Mouse (Mus musculus) liver, postnatal 0 days (tissue): ENCODE measurements around the gene Sh3gl1. TPM values are rescaled to one million over a fixed set of nuclear protein-coding genes. Genes with fewer than 3 reads are reported as not detected.

Experiments
- ATAC-seq: fragments of 200-750 bp; cut with Nextera tagmentation; 2 replicates; pipeline ENCODE4 v1.8.0; 2017; ENCODE audit warnings: mild to moderate bottlenecking, moderate library complexity
- DNase-seq: peaks from one replicate; pipeline ENCODE4 v3.0.0-alpha.2; 2016
- H3K27ac ChIP-seq: fragments of 300-500 bp; sonication (generic); 2 replicates; pipeline ENCODE4 v1.5.1; 2014; ENCODE audit warnings: antibody characterized with exemption, moderate library complexity, mild to moderate bottlenecking, low read depth
- H3K27me3 ChIP-seq: fragments of 300-500 bp; sonication (generic); 2 replicates; pipeline ENCODE4 v1.6.1; 2014; ENCODE audit warnings: low read length, control low read depth, mixed read lengths; ENCODE audit not compliant: insufficient read depth
- H3K36me3 ChIP-seq: fragments of 300-500 bp; sonication (generic); replicated peaks from 2 replicates; pipeline ENCODE4 v1.6.1; 2014; ENCODE audit warnings: mild to moderate bottlenecking, control low read depth, low read length, moderate library complexity, mixed read lengths; ENCODE audit not compliant: insufficient read depth
- H3K4me1 ChIP-seq: fragments of 300-500 bp; sonication (generic); 2 replicates; pipeline ENCODE4 v1.6.1; 2014; ENCODE audit warnings: antibody characterized with exemption, mild to moderate bottlenecking, control low read depth; ENCODE audit not compliant: insufficient read depth
- H3K4me2 ChIP-seq: fragments of 300-500 bp; sonication (generic); 2 replicates; pipeline ENCODE4 v1.6.1; 2014; ENCODE audit warnings: low read depth, mild to moderate bottlenecking, low read length, moderate library complexity, mixed read lengths
- H3K4me3 ChIP-seq: fragments of 300-500 bp; sonication (generic); 2 replicates; pipeline ENCODE4 v1.5.1; 2014; ENCODE audit warnings: low read depth, low read length
- H3K9ac ChIP-seq: fragments of 300-500 bp; sonication (generic); replicated peaks from 2 replicates; pipeline ENCODE4 v1.6.1; 2014; ENCODE audit warnings: mild to moderate bottlenecking, moderate library complexity
- H3K9me3 ChIP-seq: fragments of 300-500 bp; sonication (generic); 2 replicates; pipeline ENCODE4 v1.6.1; 2016; ENCODE audit warnings: mild to moderate bottlenecking, control low read depth, low read length, mixed read lengths
- CTCF ChIP-seq: sonication (generic); IDR thresholded peaks from 2 replicates; pipeline ENCODE4 v1.5.1; 2016; ENCODE audit warnings: antibody characterized with exemption, low read depth
- EP300 ChIP-seq: IDR thresholded peaks from 2 replicates; pipeline ENCODE4 v1.6.1; 2016; ENCODE audit warnings: antibody characterized with exemption, low read depth, mild to moderate bottlenecking
- WGBS: fragments of 180-500 bp; shearing (Covaris S2); extraction: QIAGEN DNeasy Blood & Tissue Kit; methylation state at CpG from one replicate; pipeline ENCODE4 v1.1.7; 2014; ENCODE audit not compliant: insufficient replicate concordance; 5-methylcytosine and 5-hydroxymethylcytosine counted together
- polyA plus RNA-seq: library from polyadenylated mRNA; unstranded; fragments of >200 nt; fragmentation: Nextera tagmentation; extraction: Ambion mirVana; gene quantifications from 2 replicates; pipeline ENCODE4 v1.2.1, GENCODE M21; 2015

Sh3gl1 gene
- polyA plus RNA-seq, 1 experiment from 2014 or later: 35.9 TPM

GRCm38 (mm10) chr17:56077523-56077922 lies 41.1 kb upstream of the Sh3gl1 start:
- Histone ChIP-seq H3K9ac (no peak overlapping the region), H3K27ac (no peak overlapping the region), H3K4me1 (peaks cover 35% of the 10 kb centered on the region), H3K36me3 (peaks cover 12% of the 10 kb centered on the region), H3K4me3 (no peak overlapping the region), H3K27me3 (no peaks in the 10 kb centered on the region), H3K9me3 (no peaks in the 10 kb centered on the region), H3K4me2 (no peak overlapping the region)
- DNase-seq: no peak
- TF ChIP-seq EP300: no peak
- no peak for TF ChIP-seq CTCF
- ATAC-seq: no peak
- WGBS: 80% methylated on average over 5 of the region's 5 CpGs

- Histone ChIP-seq H3K9me3 (no peaks in the 10 kb centered on the region), H3K27ac (peak within 1 kb of the TSS; percentile 100), H3K4me1 (peaks cover 20% of the 10 kb centered on the region), H3K9ac (peak within 1 kb of the TSS; percentile 79), H3K4me2 (peak within 1 kb of the TSS; percentile 91), H3K27me3 (no peaks in the 10 kb centered on the region), H3K4me3 (peak within 1 kb of the TSS; percentile 82), H3K36me3 (peaks cover 27% of the 10 kb centered on the region)
- DNase-seq (peak; percentile 97), ATAC-seq (peak; percentile 27)
- no peak for TF ChIP-seq EP300
- TF ChIP-seq CTCF: peak; percentile 55
- under 1% methylated on average over 34 of the region's 35 CpGs for WGBS
Measured at GRCm38 (mm10) chr17:56074827-56075208, 38.4 kb upstream of the Sh3gl1 start, which contains the start of gene Ubxn6. Gene Ubxn6, minus strand, starts transcription at chr17:56075028.

GRCm38 (mm10) chr17:56074097-56074826 lies 37.8 kb upstream of the Sh3gl1 start:
- DNase-seq: peak; percentile 95
- WGBS: 7% methylated on average over 22 of the region's 22 CpGs
- TF ChIP-seq CTCF: no peak
- TF ChIP-seq EP300: no peak

GRCm38 (mm10) chr17:56072243-56072642 lies 35.8 kb upstream of the Sh3gl1 start:
- Histone ChIP-seq H3K4me2 (no peak overlapping the region), H3K9me3 (no peaks in the 10 kb centered on the region), H3K27ac (no peak overlapping the region), H3K27me3 (no peaks in the 10 kb centered on the region), H3K9ac (no peak overlapping the region), H3K4me1 (peaks cover 15% of the 10 kb centered on the region), H3K4me3 (no peak overlapping the region), H3K36me3 (peaks cover 52% of the 10 kb centered on the region)
- no peak for DNase-seq
- ATAC-seq: no peak
- 89% methylated on average over 5 of the region's 5 CpGs for WGBS
- TF ChIP-seq EP300 (no peak), CTCF (no peak)

More at GRCm38 (mm10) chr17:56074097-56074826, 37.8 kb upstream of the Sh3gl1 start:
- Histone ChIP-seq H3K4me2 (peak overlapping the region; percentile 91), H3K4me1 (peaks cover 20% of the 10 kb centered on the region), H3K27ac (peak overlapping the region; percentile 100), H3K27me3 (no peaks in the 10 kb centered on the region), H3K9me3 (no peaks in the 10 kb centered on the region), H3K9ac (peak overlapping the region; percentile 79), H3K4me3 (peak overlapping the region; percentile 82), H3K36me3 (peaks cover 32% of the 10 kb centered on the region)
- ATAC-seq: peak; percentile 33

GRCm38 (mm10) chr17:56071126-56071525 lies 34.7 kb upstream of the Sh3gl1 start:
- Histone ChIP-seq H3K9me3 (no peaks in the 10 kb centered on the region), H3K4me3 (no peak overlapping the region), H3K9ac (no peak overlapping the region), H3K27ac (no peak overlapping the region), H3K4me2 (no peak overlapping the region), H3K27me3 (no peaks in the 10 kb centered on the region), H3K36me3 (peaks cover 61% of the 10 kb centered on the region), H3K4me1 (peaks cover 15% of the 10 kb centered on the region)
- DNase-seq (no peak), ATAC-seq (no peak)
- no peak for TF ChIP-seq EP300
- TF ChIP-seq CTCF: no peak

GRCm38 (mm10) chr17:56069066-56069465 lies 32.6 kb upstream of the Sh3gl1 start:
- peaks cover 4% of the 10 kb centered on the region for H3K4me1 ChIP-seq
- no peaks in the 10 kb centered on the region for H3K9me3 ChIP-seq
- no peak overlapping the region for H3K4me2 ChIP-seq
- no peak overlapping the region for H3K9ac ChIP-seq
- no peak overlapping the region for H3K27ac ChIP-seq
- TF ChIP-seq CTCF (no peak), EP300 (no peak)
- WGBS: 94% methylated on average over 14 of the region's 14 CpGs
- peaks cover 79% of the 10 kb centered on the region for H3K36me3 ChIP-seq
- H3K4me3 ChIP-seq: no peak overlapping the region
- no peak for DNase-seq
- ATAC-seq: no peak
- no peaks in the 10 kb centered on the region for H3K27me3 ChIP-seq

- no peaks in the 10 kb centered on the region for H3K27me3 ChIP-seq
- H3K9ac ChIP-seq: no peak overlapping the region
- peaks cover 93% of the 10 kb centered on the region for H3K36me3 ChIP-seq
- H3K9me3 ChIP-seq: no peaks in the 10 kb centered on the region
- H3K4me1 ChIP-seq: no peaks in the 10 kb centered on the region
- TF ChIP-seq EP300 (no peak), CTCF (no peak)
- ATAC-seq: no peak
- no peak for DNase-seq
- no peak overlapping the region for H3K4me2 ChIP-seq
- no peak overlapping the region for H3K27ac ChIP-seq
- no peak overlapping the region for H3K4me3 ChIP-seq
Measured at GRCm38 (mm10) chr17:56066451-56066850, 30.0 kb upstream of the Sh3gl1 start.
